Mouse (Mus musculus): ENCODE measurements at regions not wholly inside any gene's neighbourhood (a gene's known extent, or its start where the extent isn't known, plus 50 kb on each side); places are given as distances from the start of the nearest gene placed in this dataset.

- no peak for DNase-seq (ENCODE audit: low spot score)
These were observed 154.3 kb upstream of the Lrrn1 start for GRCm38 (mm10) chr6:107375274-107375673.

GRCm38 (mm10) chr6:107378489-107378888 is 151.1 kb upstream of the Lrrn1 start:
- DNase-seq (ENCODE audit: low spot score), result no peak

DNA sequence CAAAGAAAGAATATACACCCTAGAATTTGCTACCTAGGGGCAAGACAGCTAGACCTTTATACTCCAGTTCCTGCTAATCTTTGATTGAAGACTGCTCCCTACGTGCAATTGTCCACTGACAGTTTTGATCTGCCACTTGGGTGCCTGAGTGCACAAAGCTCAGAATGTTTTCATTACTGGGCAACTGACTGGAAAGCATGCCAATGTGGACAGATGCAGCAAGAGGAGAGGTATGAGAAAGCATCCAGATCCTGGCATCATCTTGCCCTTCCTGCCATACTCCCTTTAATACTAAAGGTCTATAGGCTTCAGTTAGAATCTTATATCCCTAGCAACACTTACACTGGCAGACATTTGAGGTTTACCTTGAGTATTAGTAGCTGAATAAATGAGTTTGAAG is 148.9 kb upstream of the Lrrn1 start:
- no peak for DNase-seq (ENCODE audit: low spot score)

- DNase-seq (ENCODE audit: low spot score), result no peak
These were observed 143.4 kb upstream of the Lrrn1 start for GRCm38 (mm10) chr6:107386094-107386678.

- no peak for DNase-seq (ENCODE audit: low spot score)
These were observed 139.7 kb upstream of the Lrrn1 start for GRCm38 (mm10) chr6:107389892-107390291.

- DNase-seq (ENCODE audit: low spot score), result no peak
These were observed 135.0 kb upstream of the Lrrn1 start for GRCm38 (mm10) chr6:107394611-107395010.

GRCm38 (mm10) chr6:107415766-107416165 is 113.8 kb upstream of the Lrrn1 start:
- DNase-seq (ENCODE audit: low spot score), result no peak

DNA sequence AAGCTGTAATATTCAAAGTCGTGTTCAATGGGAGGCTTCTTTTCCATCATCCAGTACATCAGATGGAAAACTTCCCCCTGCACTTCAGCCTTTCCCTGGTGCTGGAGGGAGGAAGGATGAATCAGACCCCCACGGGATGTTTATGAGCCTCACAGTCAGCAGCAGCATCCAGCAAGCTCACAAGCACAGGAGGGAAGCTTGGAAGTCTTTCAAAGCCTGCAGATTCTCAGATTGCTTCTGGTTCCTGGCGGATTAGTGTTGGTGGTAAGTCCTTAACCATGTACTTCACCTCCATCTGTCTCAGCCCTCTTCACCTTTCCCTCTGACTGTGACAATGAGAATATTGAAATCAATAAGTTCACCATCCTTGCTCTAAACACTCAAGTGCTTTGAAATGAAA is 107.5 kb upstream of the Lrrn1 start:
- DNase-seq (ENCODE audit: low spot score), result no peak

DNA sequence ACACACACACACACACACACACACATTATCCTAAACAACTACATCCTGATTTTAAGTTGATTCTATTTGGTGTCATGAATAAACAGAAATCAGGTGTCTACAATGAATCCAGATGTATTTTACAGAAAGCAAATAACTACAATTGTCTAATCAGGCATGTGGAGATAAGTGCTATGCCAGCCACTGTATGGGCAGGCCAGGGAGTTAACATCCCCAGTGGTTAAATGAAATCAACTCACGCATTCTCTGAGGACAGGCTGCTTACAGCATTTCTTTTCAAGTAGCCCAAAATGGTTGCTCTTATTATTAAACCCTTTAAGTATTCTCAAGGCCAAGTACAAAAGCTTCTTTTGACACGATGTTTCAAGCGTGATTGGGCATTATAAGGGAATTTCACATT is 103.0 kb upstream of the Lrrn1 start:
- no peak for DNase-seq (ENCODE audit: low spot score)

GRCm38 (mm10) chr6:107431033-107431432 is 98.5 kb upstream of the Lrrn1 start:
- no peak for DNase-seq (ENCODE audit: low spot score)

GRCm38 (mm10) chr6:107442058-107442457 is 87.5 kb upstream of the Lrrn1 start:
- DNase-seq (ENCODE audit: low spot score), result no peak

DNA sequence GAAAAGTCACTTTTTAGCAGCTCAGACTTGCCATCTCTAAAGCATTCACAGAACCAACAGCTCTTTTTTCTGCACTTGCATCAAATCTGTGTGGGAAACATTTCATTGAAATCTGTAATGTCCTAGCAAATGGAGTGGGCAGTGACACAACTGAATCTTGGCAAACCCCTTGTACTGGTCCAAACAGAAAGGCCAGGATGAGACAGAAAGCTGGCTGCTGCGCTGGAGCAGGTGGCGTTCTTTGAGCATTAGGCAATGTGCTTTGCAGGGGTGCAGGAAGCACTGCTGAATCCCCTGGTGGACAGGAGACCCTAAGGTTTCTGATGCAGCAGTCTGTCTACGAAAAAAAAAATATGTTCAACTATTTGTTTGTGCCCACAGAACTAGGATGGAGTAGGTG is 85.2 kb upstream of the Lrrn1 start:
- DNase-seq (ENCODE audit: low spot score), result no peak

DNA sequence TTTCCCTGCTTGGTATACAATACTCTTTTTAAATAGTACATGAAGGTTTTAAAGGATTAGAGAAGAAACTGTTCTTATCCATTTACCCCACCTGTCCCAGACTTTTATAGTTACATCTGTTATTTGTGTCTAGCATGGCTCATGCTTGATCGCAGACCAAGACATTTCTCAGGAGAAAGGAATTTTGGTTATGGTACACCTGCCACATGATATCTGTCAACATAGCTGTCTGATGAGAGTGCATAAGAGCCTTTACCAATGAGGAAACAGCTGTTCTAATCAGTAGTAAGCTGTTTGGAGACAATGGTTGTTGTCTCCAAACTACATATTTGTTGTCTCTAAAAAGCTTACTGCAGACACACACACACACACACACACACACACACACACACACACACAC is 70.3 kb upstream of the Lrrn1 start:
- DNase-seq (ENCODE audit: low spot score), result no peak

DNA sequence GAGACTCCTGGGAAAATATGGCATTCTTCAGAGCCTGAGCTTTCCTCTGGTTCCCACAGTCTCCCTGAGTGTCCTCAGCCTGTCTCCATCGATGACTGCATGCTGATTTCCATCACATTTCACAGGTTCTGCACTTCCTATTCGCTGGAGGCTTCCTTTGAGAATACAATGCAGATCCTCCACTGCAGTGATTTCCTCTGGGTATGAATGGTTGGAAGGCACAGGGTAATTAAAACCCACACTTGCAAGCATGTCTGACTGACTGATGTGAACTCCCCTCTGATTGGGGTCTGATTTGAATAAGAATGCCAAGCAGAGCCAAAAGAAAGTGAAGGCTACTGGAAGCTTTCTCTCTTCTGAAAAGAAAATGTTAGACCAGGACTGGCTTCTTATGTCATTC is 67.1 kb upstream of the Lrrn1 start:
- DNase-seq (ENCODE audit: low spot score), result no peak

DNA sequence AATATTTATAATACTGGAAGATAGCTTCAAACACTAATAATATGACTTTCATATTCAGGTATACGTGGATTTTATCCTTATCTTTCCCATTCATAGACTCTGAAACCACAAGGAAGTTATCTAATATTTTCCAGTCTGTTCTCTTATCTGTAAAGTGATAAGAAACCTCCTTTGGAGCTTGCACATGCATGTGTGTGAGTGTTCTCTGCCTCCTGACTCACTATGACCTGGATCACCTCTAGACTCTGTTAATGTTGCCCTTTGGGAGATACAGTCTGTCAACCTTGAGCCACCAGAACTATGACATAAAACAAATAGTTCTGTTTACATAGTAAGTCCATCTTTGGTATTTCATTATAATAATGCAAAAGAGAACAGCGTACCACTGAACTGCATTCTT is 56.2 kb upstream of the Lrrn1 start:
- no peak for DNase-seq (ENCODE audit: low spot score)

DNA sequence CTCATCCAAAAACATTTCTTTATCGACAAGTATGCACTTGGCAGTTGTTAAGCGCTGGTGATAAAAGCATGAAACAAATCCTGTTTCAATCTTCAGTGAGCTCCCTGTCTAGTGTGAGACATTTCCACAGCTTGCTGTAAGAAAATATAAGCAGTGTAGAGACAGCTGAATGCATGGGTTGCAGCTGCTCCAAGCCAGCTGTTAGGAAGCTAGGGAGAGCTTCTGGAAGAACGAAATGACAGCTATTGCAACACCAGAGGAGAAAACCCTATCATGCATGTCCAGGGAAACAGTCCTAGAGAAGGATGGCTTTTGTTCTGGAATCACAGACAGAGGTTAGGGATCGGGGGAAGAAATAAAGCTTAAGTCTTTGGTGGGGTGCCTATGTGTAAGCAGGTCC is 55.4 kb upstream of the Lrrn1 start:
- DNase-seq (ENCODE audit: low spot score), result no peak

Data from urinary bladder, postnatal 14 days (tissue).